Mouse (Mus musculus): ENCODE measurements around the gene Asb17. TPM values are rescaled to one million over a fixed set of nuclear protein-coding genes. Genes with fewer than 3 reads are reported as not detected.
A peak's percentile ranks its signal among the peaks of the same experiment; 100 is the strongest.
"Not testable (repeated sequence)": the region's sequence is repeated elsewhere in the genome, so short reads cannot be mapped to it uniquely, and the experiment has no call there.

Gene Asb17
- polyA plus RNA-seq, 1 experiment from 2014 or later: 0.82 TPM

- ATAC-seq (ENCODE audit: insufficient read depth, low FRiP score, low read depth): peak; percentile 37; the same call in 1 of the 2 replicates
- Histone ChIP-seq H3K9ac (no peak overlapping the region), H3K27me3 (replicated peaks) (no peaks in the 10 kb centered on the region), H3K4me3 (replicated peaks) (no peak overlapping the region), H3K9me3 (no peaks in the 10 kb centered on the region), H3K27ac (no peak overlapping the region), H3K4me2 (no peak overlapping the region), H3K4me1 (no peaks in the 10 kb centered on the region), H3K36me3 (no peaks in the 10 kb centered on the region)
- WGBS: 67% methylated on average over 7 of the region's 7 CpGs
Observed at GRCm38 (mm10) chr3:153835455-153836086, 8.4 kb upstream of the Asb17 start.

- ATAC-seq (ENCODE audit: insufficient read depth, low FRiP score, low read depth): no peak
- no peak overlapping the region for H3K4me3 ChIP-seq (replicated peaks)
- no peaks in the 10 kb centered on the region for H3K36me3 ChIP-seq
- H3K4me1 ChIP-seq: no peaks in the 10 kb centered on the region
- WGBS: 78% methylated on average over 3 of the region's 3 CpGs
- H3K27ac ChIP-seq: no peak overlapping the region
- no peaks in the 10 kb centered on the region for H3K9me3 ChIP-seq
- no peak overlapping the region for H3K9ac ChIP-seq
- H3K4me2 ChIP-seq: no peak overlapping the region
- H3K27me3 ChIP-seq (replicated peaks): no peaks in the 10 kb centered on the region
Observed at GRCm38 (mm10) chr3:153836316-153836715, 7.7 kb upstream of the Asb17 start.

- no peak overlapping the region for H3K4me3 ChIP-seq (replicated peaks)
- no peaks in the 10 kb centered on the region for H3K27me3 ChIP-seq (replicated peaks)
- H3K27ac ChIP-seq: no peak overlapping the region
- no peak for ATAC-seq (ENCODE audit: insufficient read depth, low FRiP score, low read depth)
- WGBS: 35% methylated on average over 4 of the region's 4 CpGs
- no peaks in the 10 kb centered on the region for H3K9me3 ChIP-seq
- H3K4me2 ChIP-seq: no peak overlapping the region
- no peaks in the 10 kb centered on the region for H3K4me1 ChIP-seq
- H3K36me3 ChIP-seq: no peaks in the 10 kb centered on the region
- H3K9ac ChIP-seq: no peak overlapping the region
Observed at GRCm38 (mm10) chr3:153837593-153837992, 6.4 kb upstream of the Asb17 start.

GRCm38 (mm10) chr3:153844757-153845156, 748 bp downstream of the Asb17 start:
- Histone ChIP-seq H3K4me3 (replicated peaks) (no peak overlapping the region), H3K36me3 (no peaks in the 10 kb centered on the region), H3K9me3 (no peaks in the 10 kb centered on the region), H3K4me2 (no peak overlapping the region), H3K27ac (no peak overlapping the region), H3K4me1 (no peaks in the 10 kb centered on the region), H3K9ac (no peak overlapping the region), H3K27me3 (replicated peaks) (no peaks in the 10 kb centered on the region)
- no peak for ATAC-seq (ENCODE audit: insufficient read depth, low FRiP score, low read depth)
- WGBS: 90% methylated on average over 9 of the region's 9 CpGs

- 83% methylated on average over 2 of the region's 2 CpGs for WGBS
- H3K36me3 ChIP-seq: no peaks in the 10 kb centered on the region
- ATAC-seq (ENCODE audit: insufficient read depth, low FRiP score, low read depth): no peak
- no peaks in the 10 kb centered on the region for H3K27me3 ChIP-seq (replicated peaks)
- no peaks in the 10 kb centered on the region for H3K4me1 ChIP-seq
- H3K9ac ChIP-seq: no peak overlapping the region
- no peak overlapping the region for H3K4me2 ChIP-seq
- no peak overlapping the region for H3K4me3 ChIP-seq (replicated peaks)
- H3K27ac ChIP-seq: no peak overlapping the region
- no peaks in the 10 kb centered on the region for H3K9me3 ChIP-seq
Observed at GRCm38 (mm10) chr3:153845500-153845899, 1.5 kb downstream of the Asb17 start.

GRCm38 (mm10) chr3:153846109-153846508, 2.1 kb downstream of the Asb17 start:
- Histone ChIP-seq H3K4me2 (no peak overlapping the region), H3K36me3 (no peaks in the 10 kb centered on the region), H3K4me3 (replicated peaks) (no peak overlapping the region), H3K9ac (no peak overlapping the region), H3K27ac (no peak overlapping the region), H3K4me1 (no peaks in the 10 kb centered on the region), H3K9me3 (no peaks in the 10 kb centered on the region), H3K27me3 (replicated peaks) (no peaks in the 10 kb centered on the region)
- WGBS: 89% methylated on average over 4 of the region's 4 CpGs
- ATAC-seq (ENCODE audit: insufficient read depth, low FRiP score, low read depth): no peak

GRCm38 (mm10) chr3:153847207-153847733, 3.3 kb downstream of the Asb17 start:
- no peaks in the 10 kb centered on the region for H3K9me3 ChIP-seq
- H3K27ac ChIP-seq: no peak overlapping the region
- no peaks in the 10 kb centered on the region for H3K27me3 ChIP-seq (replicated peaks)
- no peak for ATAC-seq (ENCODE audit: insufficient read depth, low FRiP score, low read depth)
- H3K36me3 ChIP-seq: no peaks in the 10 kb centered on the region
- no peak overlapping the region for H3K4me3 ChIP-seq (replicated peaks)
- no peak overlapping the region for H3K4me2 ChIP-seq
- H3K9ac ChIP-seq: no peak overlapping the region
- no peaks in the 10 kb centered on the region for H3K4me1 ChIP-seq
- 68% methylated on average over 7 of the region's 7 CpGs for WGBS

GRCm38 (mm10) chr3:153849368-153850015, 5.5 kb downstream of the Asb17 start:
- H3K27ac ChIP-seq: no peak overlapping the region
- H3K9ac ChIP-seq: no peak overlapping the region
- 8% methylated on average over 5 of the region's 5 CpGs for WGBS
- no peaks in the 10 kb centered on the region for H3K27me3 ChIP-seq (replicated peaks)
- no peak overlapping the region for H3K4me3 ChIP-seq (replicated peaks)
- no peaks in the 10 kb centered on the region for H3K4me1 ChIP-seq
- no peaks in the 10 kb centered on the region for H3K9me3 ChIP-seq
- peak overlapping the region; percentile 29; the same call in 1 of the 2 replicates for H3K4me2 ChIP-seq
- peak; percentile 86 for ATAC-seq (ENCODE audit: insufficient read depth, low FRiP score, low read depth)
- H3K36me3 ChIP-seq: no peaks in the 10 kb centered on the region

- no peak overlapping the region for H3K27ac ChIP-seq
- H3K4me1 ChIP-seq: no peaks in the 10 kb centered on the region
- H3K9me3 ChIP-seq: no peaks in the 10 kb centered on the region
- no peaks in the 10 kb centered on the region for H3K36me3 ChIP-seq
- no peak overlapping the region for H3K4me3 ChIP-seq (replicated peaks)
- 84% methylated on average over 7 of the region's 7 CpGs for WGBS
- no peaks in the 10 kb centered on the region for H3K27me3 ChIP-seq (replicated peaks)
- no peak for ATAC-seq (ENCODE audit: insufficient read depth, low FRiP score, low read depth)
- no peak overlapping the region for H3K9ac ChIP-seq
- H3K4me2 ChIP-seq: no peak overlapping the region
Observed at GRCm38 (mm10) chr3:153850759-153851158, 6.8 kb downstream of the Asb17 start.

- Histone ChIP-seq H3K9ac (no peak overlapping the region), H3K36me3 (no peaks in the 10 kb centered on the region), H3K4me2 (no peak overlapping the region), H3K27me3 (replicated peaks) (no peaks in the 10 kb centered on the region), H3K4me1 (no peaks in the 10 kb centered on the region), H3K9me3 (no peaks in the 10 kb centered on the region), H3K27ac (no peak overlapping the region), H3K4me3 (replicated peaks) (no peak overlapping the region)
- peak; percentile 95 for ATAC-seq (ENCODE audit: insufficient read depth, low FRiP score, low read depth)
- WGBS: 58% methylated on average over 8 of the region's 8 CpGs
Observed at GRCm38 (mm10) chr3:153852266-153852665, 8.3 kb downstream of the Asb17 start.

- Histone ChIP-seq H3K27ac (no peak overlapping the region), H3K9ac (no peak overlapping the region), H3K4me2 (no peak overlapping the region), H3K36me3 (no peaks in the 10 kb centered on the region), H3K4me3 (replicated peaks) (no peak overlapping the region), H3K9me3 (no peaks in the 10 kb centered on the region), H3K4me1 (no peaks in the 10 kb centered on the region), H3K27me3 (replicated peaks) (no peaks in the 10 kb centered on the region)
- no peak for ATAC-seq (ENCODE audit: insufficient read depth, low FRiP score, low read depth)
- 77% methylated on average over 10 of the region's 10 CpGs for WGBS
Observed at GRCm38 (mm10) chr3:153858350-153859001, 14.5 kb downstream of the Asb17 start.

- H3K36me3 ChIP-seq; H3K4me1 ChIP-seq; H3K4me3 ChIP-seq (replicated peaks); H3K4me2 ChIP-seq; H3K27ac ChIP-seq; H3K9me3 ChIP-seq; H3K9ac ChIP-seq; H3K27me3 ChIP-seq (replicated peaks); ATAC-seq (ENCODE audit: insufficient read depth, low FRiP score, low read depth): not testable (repeated sequence)
- 84% methylated on average over 8 of the region's 8 CpGs for WGBS
Observed at GRCm38 (mm10) chr3:153860392-153860791, 16.4 kb downstream of the Asb17 start.

Measured in stomach, embryonic 15.5 days (tissue).